Mouse (Mus musculus) MEL (cell line): ENCODE results near the gene Olfr996.

Experiments
- CTCF ChIP-seq, 3 experiments: IDR thresholded peaks in 2 of 3; conservative IDR thresholded peaks in 1 of 3; 2 replicates each; pipeline ENCODE4 v1.5.1; 2011 to 2012; ENCODE audit warnings: low read length in 3 of 3, low read depth in 2 of 3, mild to moderate bottlenecking in 2 of 3, improper control_type of control experiment in 1 of 3, inconsistent platforms in 1 of 3, mixed read lengths in 1 of 3, moderate library complexity in 1 of 3; ENCODE audit not compliant: control insufficient read depth in 1 of 3, insufficient read depth in 1 of 3, poor library complexity in 1 of 3, severe bottlenecking in 1 of 3
- E2F4 ChIP-seq: IDR thresholded peaks from 2 replicates; pipeline ENCODE4 v1.6.1; 2011; ENCODE audit warnings: low read depth, low read length, improper control_type of control experiment, borderline replicate concordance
- GATA1 ChIP-seq: IDR thresholded peaks from 2 replicates; pipeline ENCODE4 v1.6.1; 2011; ENCODE audit warnings: low read depth, low read length, improper control_type of control experiment
- MAFK ChIP-seq: IDR thresholded peaks from 2 replicates; pipeline ENCODE4 v1.6.1; 2011; ENCODE audit warnings: low read depth, mild to moderate bottlenecking, low read length, improper control_type of control experiment, borderline replicate concordance
- MAX ChIP-seq: IDR thresholded peaks from 2 replicates; pipeline ENCODE4 v1.6.1; 2011; ENCODE audit warnings: low read length, improper control_type of control experiment
- POLR2A ChIP-seq, 2 experiments: IDR thresholded peaks; 2 replicates each; pipeline ENCODE4 v1.6.1; 2011 to 2012; ENCODE audit warnings: low read length in 2 of 2, mild to moderate bottlenecking in 2 of 2, control low read depth in 1 of 2, improper control_type of control experiment in 1 of 2, low read depth in 1 of 2, moderate library complexity in 1 of 2; ENCODE audit not compliant: control insufficient read depth in 1 of 2, insufficient read depth in 1 of 2, poor library complexity in 1 of 2
- SMC3 ChIP-seq: IDR thresholded peaks from 2 replicates; pipeline ENCODE4 v1.6.1; 2011; ENCODE audit warnings: low read depth, low read length, improper control_type of control experiment
- USF1 ChIP-seq: IDR thresholded peaks from 2 replicates; pipeline ENCODE4 v1.6.1; 2014; ENCODE audit warnings: low read depth, mild to moderate bottlenecking, inconsistent platforms, low read length, improper control_type of control experiment, moderate library complexity

DNA sequence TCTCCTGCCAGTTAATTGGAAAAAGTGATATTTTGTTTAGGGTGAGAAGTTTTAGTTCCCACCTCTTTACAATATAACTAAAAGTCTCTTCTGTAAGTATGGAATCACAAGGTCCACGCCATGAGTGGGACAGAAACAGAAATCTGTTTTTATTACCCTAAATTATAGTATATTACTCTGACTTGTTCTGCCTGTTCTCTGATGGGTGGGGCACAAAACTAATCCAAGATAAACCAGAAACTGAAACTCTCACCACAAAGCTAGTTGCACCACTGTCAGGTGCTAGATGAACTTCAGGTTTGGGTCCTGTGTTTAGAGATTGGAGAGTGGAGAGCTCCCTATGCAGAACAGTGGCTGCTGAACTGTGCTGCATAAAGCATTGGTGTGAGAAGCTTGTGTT lies 45.1 kb upstream of the Olfr996 start:
- TF ChIP-seq CTCF (IDR thresholded peaks at IDR 0.05 in 2 of 3, conservative IDR thresholded peaks at IDR 0.05 in 1 of 3; ENCODE audit: control insufficient read depth in 1 of 3, insufficient read depth in 1 of 3, low read depth in 2 of 3, low read length in 3 of 3, poor library complexity in 1 of 3, severe bottlenecking in 1 of 3) (no peak), USF1 (no peak), SMC3 (no peak), GATA1 (no peak), MAX (no peak), POLR2A (IDR thresholded peaks at IDR 0.05; ENCODE audit: control insufficient read depth in 1 of 2, insufficient read depth in 1 of 2, low read depth in 1 of 2, low read length in 2 of 2, poor library complexity in 1 of 2) (no peak), MAFK (no peak), E2F4 (no peak)
